Mouse (Mus musculus) embryonic facial prominence, embryonic 13.5 days (tissue): Measurements from ENCODE around the gene Noc2l. TPM values are rescaled to one million over a fixed set of nuclear protein-coding genes. Genes with fewer than 3 reads are reported as not detected.

Source experiments
- ATAC-seq: fragments of 200-750 bp; cut with Nextera tagmentation; 2 replicates; pipeline ENCODE4 v1.8.0; 2017; ENCODE audit warnings: low read depth; ENCODE audit not compliant: insufficient number of reproducible peaks, insufficient read depth, low FRiP score, low TSS enrichment
- H3K27ac ChIP-seq: fragments of 300-500 bp; sonication (generic); 2 replicates; pipeline ENCODE4 v1.5.1; 2015; ENCODE audit warnings: moderate library complexity, mild to moderate bottlenecking, inconsistent platforms
- H3K27me3 ChIP-seq: fragments of 300-500 bp; sonication (generic); 2 replicates; pipeline ENCODE4 v1.6.1; 2015; ENCODE audit warnings: mild to moderate bottlenecking, inconsistent platforms
- H3K36me3 ChIP-seq: fragments of 300-500 bp; sonication (generic); 2 replicates; pipeline ENCODE4 v1.6.1; 2015; ENCODE audit warnings: mild to moderate bottlenecking, inconsistent platforms
- H3K4me1 ChIP-seq: fragments of 300-500 bp; sonication (generic); 2 replicates; pipeline ENCODE4 v1.6.1; 2015; ENCODE audit warnings: inconsistent platforms
- H3K4me2 ChIP-seq: fragments of 300-500 bp; sonication (generic); 2 replicates; pipeline ENCODE4 v1.6.1; 2015; ENCODE audit warnings: moderate library complexity, mild to moderate bottlenecking, inconsistent platforms
- H3K4me3 ChIP-seq: fragments of 300-500 bp; sonication (generic); 2 replicates; pipeline ENCODE4 v1.5.1; 2015; ENCODE audit warnings: mild to moderate bottlenecking, inconsistent platforms
- H3K9ac ChIP-seq: fragments of 300-500 bp; sonication (generic); 2 replicates; pipeline ENCODE4 v1.6.1; 2015; ENCODE audit warnings: mild to moderate bottlenecking, inconsistent platforms
- H3K9me3 ChIP-seq: fragments of 300-500 bp; sonication (generic); 2 replicates; pipeline ENCODE4 v1.6.1; 2016; ENCODE audit warnings: inconsistent platforms
- WGBS: fragments of 180-500 bp; shearing (Covaris S2); methylation state at CpG from one replicate; pipeline ENCODE4 v1.1.7; 2015; ENCODE audit warnings: mixed read lengths; 5-methylcytosine and 5-hydroxymethylcytosine counted together
- microRNA-seq: library from miRNA; unstranded; fragments of <30 nt; microRNA quantifications from one replicate; pipeline ENCODE4, GENCODE M21; 2016
- polyA plus RNA-seq: library from polyadenylated mRNA; unstranded; fragments of >200 nt; fragmentation: Nextera tagmentation; extraction: Ambion mirVana; gene quantifications from 2 replicates; pipeline ENCODE4 v1.2.1, GENCODE M21; 2015

Noc2l gene
- polyA plus RNA-seq, 1 experiment from 2014 or later, result 86.3 TPM

GRCm38 (mm10) chr4:156252140-156252539 is 16.3 kb downstream of the Noc2l start:
- Histone ChIP-seq H3K36me3 (peaks cover 25% of the 10 kb centered on the region), H3K4me1 (peaks cover 24% of the 10 kb centered on the region), H3K27me3 (peaks cover 41% of the 10 kb centered on the region), H3K4me3 (no peak overlapping the region), H3K9ac (no peak overlapping the region; the same call in 1 of the 2 replicates), H3K4me2 (no peak overlapping the region), H3K9me3 (no peaks in the 10 kb centered on the region), H3K27ac (no peak overlapping the region)
- ATAC-seq, result no peak
- 27% methylated on average over 7 of the region's 7 CpGs for WGBS

- Histone ChIP-seq H3K4me3 (no peak overlapping the region), H3K27ac (no peak overlapping the region), H3K36me3 (peaks cover 20% of the 10 kb centered on the region), H3K4me1 (peaks cover 24% of the 10 kb centered on the region), H3K9me3 (no peaks in the 10 kb centered on the region), H3K9ac (no peak overlapping the region), H3K4me2 (no peak overlapping the region), H3K27me3 (peaks cover 41% of the 10 kb centered on the region)
- 16% methylated on average over 3 of the region's 3 CpGs for WGBS
- ATAC-seq, result no peak
These were observed 16.8 kb downstream of the Noc2l start for GRCm38 (mm10) chr4:156252619-156253018.

GRCm38 (mm10) chr4:156253043-156253442 is 17.2 kb downstream of the Noc2l start:
- no peak overlapping the region for H3K27ac ChIP-seq
- H3K4me3 ChIP-seq, result no peak overlapping the region
- H3K9me3 ChIP-seq, result no peaks in the 10 kb centered on the region
- no peak overlapping the region for H3K9ac ChIP-seq
- H3K27me3 ChIP-seq, result peaks cover 41% of the 10 kb centered on the region
- H3K4me2 ChIP-seq, result no peak overlapping the region
- 43% methylated on average over 7 of the region's 7 CpGs for WGBS
- no peak for ATAC-seq
- H3K36me3 ChIP-seq, result peaks cover 16% of the 10 kb centered on the region
- peaks cover 24% of the 10 kb centered on the region for H3K4me1 ChIP-seq

GRCm38 (mm10) chr4:156254361-156255077 is 18.7 kb downstream of the Noc2l start:
- peaks cover 41% of the 10 kb centered on the region for H3K27me3 ChIP-seq
- peak overlapping the region; percentile 25 for H3K4me3 ChIP-seq
- peak overlapping the region; percentile 42 for H3K4me2 ChIP-seq
- H3K36me3 ChIP-seq, result peaks cover 1% of the 10 kb centered on the region; the same call in 1 of the 2 replicates
- H3K27ac ChIP-seq, result no peak overlapping the region
- peak; percentile 43 for ATAC-seq
- H3K9me3 ChIP-seq, result no peaks in the 10 kb centered on the region
- WGBS, result 1% methylated on average over 30 of the region's 30 CpGs
- peaks cover 22% of the 10 kb centered on the region for H3K4me1 ChIP-seq
- H3K9ac ChIP-seq, result 0 out of 2 replicates have a peak overlapping the region, but pooled peaks have one; percentile 27

- ATAC-seq, result 0 out of 2 replicates have a peak, but pooled peaks have one; percentile 15
These were observed 19.4 kb downstream of the Noc2l start, which contains the start of gene Samd11 for GRCm38 (mm10) chr4:156255078-156255839. Samd11 (minus strand) TSS chr4:156255657.

More at GRCm38 (mm10) chr4:156255078-156255839, 19.4 kb downstream of the Noc2l start, which contains the start of gene Samd11:
- H3K4me2 ChIP-seq, result peak within 1 kb of the TSS; percentile 42
- peaks cover 41% of the 10 kb centered on the region for H3K27me3 ChIP-seq
- 0 out of 2 replicates have a peak within 1 kb of the TSS, but pooled peaks have one; percentile 27 for H3K9ac ChIP-seq
- H3K4me3 ChIP-seq, result peak within 1 kb of the TSS; percentile 25
- H3K36me3 ChIP-seq, result no peaks in the 10 kb centered on the region
- H3K27ac ChIP-seq, result no peak within 1 kb of the TSS
- no peaks in the 10 kb centered on the region for H3K9me3 ChIP-seq
- 3% methylated on average over 26 of the region's 26 CpGs for WGBS
- peaks cover 15% of the 10 kb centered on the region; the same call in 1 of the 2 replicates for H3K4me1 ChIP-seq

Small RNA genes within 50 kb of the gene (microRNA-seq; reads per million reads assigned to microRNA genes)
- gene Mir7658, result 2.4 reads per million, percentile 7 among the genes with 10 or more reads in this experiment

Other genes starting within 250 kb of the Noc2l start
- 16.2 and 18.4 TPM in 2 replicates for gene B3galt6, start 243.4 kb upstream of the Noc2l start, polyA plus RNA-seq
- 154 and 156 TPM in 2 replicates for gene Sdf4, start 243.1 kb upstream of the Noc2l start, polyA plus RNA-seq
- gene Tnfrsf4, start 222.2 kb upstream of the Noc2l start, polyA plus RNA-seq, result 1.3 TPM in 1 of 2 replicates, not detected in the other
- gene Tnfrsf18, start 209.8 kb upstream of the Noc2l start, polyA plus RNA-seq, result 3.0 and 4.1 TPM in 2 replicates
- gene Ttll10, start 176.6 kb upstream of the Noc2l start, polyA plus RNA-seq, result 2.0 and 2.7 TPM in 2 replicates
- gene 9430015G10Rik, start 126.0 kb upstream of the Noc2l start, polyA plus RNA-seq, result 40.3 and 43.8 TPM in 2 replicates
- gene Rnf223, start 105.5 kb upstream of the Noc2l start, polyA plus RNA-seq, result 0.30 and 0.40 TPM in 2 replicates
- gene Agrn, start 38.5 kb upstream of the Noc2l start, polyA plus RNA-seq, result 83.7 and 92.1 TPM in 2 replicates
- gene Isg15, start 35.2 kb upstream of the Noc2l start, polyA plus RNA-seq, result 1.6 and 2.1 TPM in 2 replicates
- 2.3 and 2.9 TPM in 2 replicates for gene AW011738, start 32.7 kb upstream of the Noc2l start, polyA plus RNA-seq
- 0.62 and 1.1 TPM in 2 replicates for gene Perm1, start 20.1 kb upstream of the Noc2l start, polyA plus RNA-seq
- gene Plekhn1, start 1.2 kb upstream of the Noc2l start, polyA plus RNA-seq, result 29.9 and 30.7 TPM in 2 replicates
- gene Samd11, start 19.6 kb downstream of the Noc2l start, polyA plus RNA-seq, result 0.62 and 0.66 TPM in 2 replicates
- gene Vmn2r-ps159, start 95.1 kb downstream of the Noc2l start, polyA plus RNA-seq, result not detected in 2 replicates